1 mouse cellular context compared by ENCODE assay signal in the genomic region with DNA sequence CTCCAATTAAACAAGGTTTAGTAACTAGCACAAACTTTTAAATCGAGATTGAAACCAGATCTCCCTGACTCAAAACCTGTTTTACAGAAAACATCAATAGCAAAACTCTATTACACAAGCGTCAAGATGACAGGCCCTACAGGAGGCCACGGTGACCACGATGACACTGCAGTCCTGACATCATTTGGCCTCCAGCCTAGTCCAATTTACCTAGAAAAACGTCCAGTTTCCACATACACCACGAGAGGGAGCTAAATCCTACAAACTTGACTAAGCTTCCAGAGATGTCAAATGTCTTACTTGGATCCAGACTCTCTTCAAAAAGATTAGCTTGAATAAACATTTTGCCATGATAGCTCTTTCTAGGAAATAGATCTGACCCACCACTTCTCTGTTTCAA.
A peak's percentile ranks its signal among the peaks of the same experiment; 100 is the strongest.
TF ChIP-seq lines count a peak whose summit lies in the region.

No protein-coding gene starts in this region.

TF ChIP-seq in CH12.LX, 34 proteins besides CTCF, POLR2A, EP300 and RAD21:
- no peak for TF ChIP-seq MAZ (IDR thresholded peaks at IDR 0.05; ENCODE audit: low read depth, low read length)
- TF ChIP-seq POLR2AphosphoS2 (IDR thresholded peaks at IDR 0.05; ENCODE audit: low read depth, low read length) = no peak
- peak; percentile 58 for TF ChIP-seq SMC3 (IDR thresholded peaks at IDR 0.05; ENCODE audit: low read depth, low read length)
- TF ChIP-seq CHD2 (IDR thresholded peaks at IDR 0.05; ENCODE audit: low read length) = no peak
- no peak for TF ChIP-seq ZKSCAN1 (IDR thresholded peaks at IDR 0.05; ENCODE audit: borderline replicate concordance, low read depth, low read length)
- no peak for TF ChIP-seq NRF1 (IDR thresholded peaks at IDR 0.05; ENCODE audit: low read depth, low read length)
- no peak for TF ChIP-seq MAX (IDR thresholded peaks at IDR 0.05; ENCODE audit: low read length)
- TF ChIP-seq CHD1 (IDR thresholded peaks at IDR 0.05; ENCODE audit: low read depth, low read length) = no peak
TF ChIP-seq in CH12.LX: peak in this region for 1.
